Mouse (Mus musculus) myocyte (in vitro differentiated cells): ENCODE data around the gene Ibsp. TPM values are rescaled to one million over a fixed set of nuclear protein-coding genes. Genes with fewer than 3 reads are reported as not detected.

ENCODE experiments used
- H3K27me3 ChIP-seq: one replicate; pipeline ENCODE4 v1.6.1; 2011; ENCODE audit not compliant: control insufficient read depth, insufficient read depth, insufficient read length
- H3K36me3 ChIP-seq: one replicate; pipeline ENCODE4 v1.6.1; 2011; ENCODE audit not compliant: control insufficient read depth, insufficient read depth
- H3K4me2 ChIP-seq: one replicate; pipeline ENCODE4 v1.6.1; 2011; ENCODE audit warnings: low read depth, control low read depth
- H3K4me3 ChIP-seq: one replicate; pipeline ENCODE4 v1.5.1; 2011; ENCODE audit warnings: mild to moderate bottlenecking, control low read depth, moderate library complexity
- H3K79me2 ChIP-seq: one replicate; pipeline ENCODE4 v1.6.1; 2011; ENCODE audit not compliant: control insufficient read depth, insufficient read depth
- H3ac ChIP-seq: one replicate; pipeline ENCODE4 v1.6.1; 2011; ENCODE audit not compliant: control insufficient read depth, insufficient read length
- CEBPB ChIP-seq: IDR thresholded peaks from 2 replicates; pipeline ENCODE4 v1.6.1; 2011; ENCODE audit warnings: mild to moderate bottlenecking, moderate library complexity; ENCODE audit not compliant: poor library complexity, insufficient read depth, severe bottlenecking
- E2F4 ChIP-seq: IDR thresholded peaks from one replicate; pipeline ENCODE4 v1.6.1; 2011; ENCODE audit warnings: mild to moderate bottlenecking, control low read depth, moderate library complexity; ENCODE audit not compliant: insufficient read depth
- MAX ChIP-seq: IDR thresholded peaks from one replicate; pipeline ENCODE4 v1.6.1; 2011; ENCODE audit warnings: low read depth, mild to moderate bottlenecking, control low read depth
- MYOD1 ChIP-seq, 3 experiments: IDR thresholded peaks; one replicate each; pipeline ENCODE4 v1.6.1; 2011; ENCODE audit warnings: control low read depth in 2 of 3, low read depth in 2 of 3, mild to moderate bottlenecking in 2 of 3, moderate library complexity in 1 of 3; ENCODE audit not compliant: insufficient read length in 2 of 3, control insufficient read depth in 1 of 3
- MYOG ChIP-seq, 3 experiments: IDR thresholded peaks; one replicate each; pipeline ENCODE4 v1.6.1; 2011; ENCODE audit warnings: control low read depth in 2 of 3, low read depth in 2 of 3, mild to moderate bottlenecking in 2 of 3; ENCODE audit not compliant: insufficient read length in 2 of 3, control insufficient read depth in 1 of 3, insufficient read depth in 1 of 3
- POLR2A ChIP-seq: IDR thresholded peaks from one replicate; pipeline ENCODE4 v1.6.1; 2011; ENCODE audit warnings: low read depth, mild to moderate bottlenecking, control low read depth, moderate library complexity; ENCODE audit not compliant: insufficient read length
- POLR2AphosphoS2 ChIP-seq: IDR thresholded peaks from one replicate; pipeline ENCODE4 v1.6.1; 2011; ENCODE audit warnings: low read depth, control low read depth; ENCODE audit not compliant: insufficient read length
- REST ChIP-seq: IDR thresholded peaks from one replicate; pipeline ENCODE4 v1.6.1; 2011; ENCODE audit warnings: mild to moderate bottlenecking, control low read depth, moderate library complexity; ENCODE audit not compliant: insufficient read depth, insufficient read length
- SRF ChIP-seq: IDR thresholded peaks from one replicate; pipeline ENCODE4 v1.6.1; 2011; ENCODE audit warnings: low read depth; ENCODE audit not compliant: control insufficient read depth, insufficient read length
- TCF12 ChIP-seq: IDR thresholded peaks from one replicate; pipeline ENCODE4 v1.6.1; 2011; ENCODE audit warnings: mild to moderate bottlenecking, control low read depth; ENCODE audit not compliant: poor library complexity, insufficient read depth, severe bottlenecking
- TCF3 ChIP-seq: IDR thresholded peaks from one replicate; pipeline ENCODE4 v1.6.1; 2011; ENCODE audit warnings: low read depth, control low read depth; ENCODE audit not compliant: insufficient read length
- USF1 ChIP-seq: IDR thresholded peaks from one replicate; pipeline ENCODE4 v1.6.1; 2011; ENCODE audit warnings: low read depth, mild to moderate bottlenecking, control low read depth, moderate library complexity
- polyA plus RNA-seq: library from polyadenylated mRNA; unstranded; fragments of >200 nt; fragmentation: generic; extraction: Trizol; gene quantifications from one replicate; pipeline ENCODE4 v1.2.1, GENCODE M21; 2012; ENCODE audit warnings: missing spikeins

The Ibsp gene
- polyA plus RNA-seq, 1 experiment, result 0.02 TPM

DNA sequence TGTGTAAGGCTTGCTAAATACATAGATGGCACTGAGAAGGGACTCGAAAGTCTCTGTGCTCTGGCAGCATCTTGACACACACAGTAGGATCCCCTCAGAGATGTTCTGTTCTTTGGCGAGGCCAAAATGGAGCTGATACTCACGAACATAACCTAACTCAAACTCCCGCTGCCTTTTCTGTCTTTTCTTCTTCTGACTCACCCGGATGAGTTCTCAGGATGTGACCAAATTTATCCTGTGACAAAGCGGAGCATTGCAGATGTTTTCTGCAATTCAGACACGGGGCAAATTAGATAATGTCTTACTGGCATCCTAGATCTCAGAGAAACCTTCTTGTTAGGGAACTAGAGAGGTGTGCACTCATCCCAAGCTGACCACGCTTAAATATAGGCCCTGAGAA, 28.4 kb downstream of the Ibsp start:
- TF ChIP-seq MAX (no peak), POLR2AphosphoS2 (no peak), E2F4 (no peak)
- H3K79me2 ChIP-seq, result no peaks in the 10 kb centered on the region
- no peaks in the 10 kb centered on the region for H3K36me3 ChIP-seq
- peaks cover 4% of the 10 kb centered on the region for H3K27me3 ChIP-seq
- no peak overlapping the region for H3K4me3 ChIP-seq
- H3K4me2 ChIP-seq, result no peak overlapping the region
- H3ac ChIP-seq, result no peak overlapping the region

DNA sequence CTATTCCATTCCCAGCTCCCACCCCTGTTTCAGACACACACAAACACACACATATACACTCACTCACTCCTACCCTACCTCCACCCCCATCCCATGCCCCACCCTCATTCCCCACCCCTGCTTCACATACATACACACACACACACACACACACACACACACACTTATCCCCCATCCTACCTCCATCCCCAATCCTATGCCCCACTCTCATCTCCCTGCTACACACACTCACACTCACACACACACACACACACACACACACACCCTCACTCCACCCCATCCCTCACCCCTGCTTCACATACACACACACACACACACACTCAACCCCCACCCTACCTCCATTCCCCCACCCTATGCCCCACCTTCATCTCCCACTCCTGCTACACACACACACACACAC, 28.9 kb downstream of the Ibsp start:
- TF ChIP-seq CEBPB, result no peak
- TF ChIP-seq TCF12, result no peak
- no peak for TF ChIP-seq MAX
- no peak for TF ChIP-seq E2F4
- TF ChIP-seq MYOD1 (IDR thresholded peaks at IDR 0.05; ENCODE audit: control insufficient read depth in 1 of 3, insufficient read length in 2 of 3, low read depth in 2 of 3), result no peak
- TF ChIP-seq POLR2A, result no peak
- no peak for TF ChIP-seq MYOG (IDR thresholded peaks at IDR 0.05; ENCODE audit: control insufficient read depth in 1 of 3, insufficient read depth in 1 of 3, insufficient read length in 2 of 3, low read depth in 2 of 3)
- TF ChIP-seq TCF3, result no peak
- no peak for TF ChIP-seq USF1
- TF ChIP-seq REST, result no peak
- no peak for TF ChIP-seq POLR2AphosphoS2
- TF ChIP-seq SRF, result no peak
- Histone ChIP-seq H3ac (no peak overlapping the region), H3K79me2 (no peaks in the 10 kb centered on the region), H3K4me2 (no peak overlapping the region), H3K36me3 (no peaks in the 10 kb centered on the region), H3K4me3 (no peak overlapping the region), H3K27me3 (peaks cover 4% of the 10 kb centered on the region)

DNA sequence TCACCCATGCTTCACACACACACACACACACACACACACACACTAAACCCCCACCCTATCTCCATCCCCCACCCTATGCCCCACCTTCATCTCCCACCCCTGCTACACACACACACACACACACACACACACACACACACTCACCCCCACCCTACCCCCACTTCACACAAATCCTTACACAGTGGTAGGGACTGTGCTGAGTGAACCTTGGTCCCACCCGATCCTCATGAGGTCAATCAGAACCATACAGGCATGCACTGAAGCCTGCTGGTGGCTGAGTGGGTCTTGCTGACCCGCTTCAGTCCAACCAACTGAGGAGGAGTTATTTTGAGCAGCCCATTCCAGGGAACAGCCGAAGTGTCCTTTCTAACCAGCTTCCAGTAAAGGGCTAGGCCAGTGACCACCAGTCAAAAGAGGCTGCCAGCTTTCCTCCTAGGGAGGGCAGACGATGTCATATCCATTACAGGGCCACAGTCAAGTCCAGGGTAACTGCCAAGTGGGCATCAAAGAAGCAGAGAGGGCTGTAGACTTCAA, 29.4 kb downstream of the Ibsp start:
- Histone ChIP-seq H3K36me3 (no peaks in the 10 kb centered on the region), H3K79me2 (no peaks in the 10 kb centered on the region), H3K4me2 (no peak overlapping the region), H3K4me3 (no peak overlapping the region), H3K27me3 (peaks cover 4% of the 10 kb centered on the region), H3ac (no peak overlapping the region)
- TF ChIP-seq E2F4 (no peak), POLR2A (no peak)

DNA sequence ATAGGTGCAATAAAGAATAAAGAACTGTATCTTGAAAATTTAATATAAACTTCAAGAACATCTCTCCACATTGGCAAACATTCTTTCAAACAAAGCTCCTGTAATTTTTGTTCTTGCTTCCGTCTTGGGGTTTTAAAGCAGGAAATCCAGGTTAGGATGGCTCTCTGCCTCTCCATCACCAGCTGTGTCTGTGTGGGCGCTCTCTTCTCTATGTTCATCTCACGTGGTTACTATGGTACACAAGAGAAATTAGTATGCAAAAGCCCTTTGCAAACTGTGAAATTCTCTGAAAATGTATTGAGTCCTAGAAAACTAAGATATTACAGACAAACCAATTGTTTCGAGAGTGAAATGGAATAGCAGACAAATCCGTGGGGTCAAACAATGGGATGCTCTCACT, 30.4 kb downstream of the Ibsp start:
- TF ChIP-seq MYOG (IDR thresholded peaks at IDR 0.05; ENCODE audit: control insufficient read depth in 1 of 3, insufficient read depth in 1 of 3, insufficient read length in 2 of 3, low read depth in 2 of 3) (no peak), SRF (no peak), CEBPB (no peak), REST (no peak), TCF12 (no peak), POLR2A (no peak), MAX (no peak), USF1 (no peak), MYOD1 (IDR thresholded peaks at IDR 0.05; ENCODE audit: control insufficient read depth in 1 of 3, insufficient read length in 2 of 3, low read depth in 2 of 3) (no peak), TCF3 (no peak), POLR2AphosphoS2 (no peak), E2F4 (no peak)
- H3K4me3 ChIP-seq, result no peak overlapping the region

DNA sequence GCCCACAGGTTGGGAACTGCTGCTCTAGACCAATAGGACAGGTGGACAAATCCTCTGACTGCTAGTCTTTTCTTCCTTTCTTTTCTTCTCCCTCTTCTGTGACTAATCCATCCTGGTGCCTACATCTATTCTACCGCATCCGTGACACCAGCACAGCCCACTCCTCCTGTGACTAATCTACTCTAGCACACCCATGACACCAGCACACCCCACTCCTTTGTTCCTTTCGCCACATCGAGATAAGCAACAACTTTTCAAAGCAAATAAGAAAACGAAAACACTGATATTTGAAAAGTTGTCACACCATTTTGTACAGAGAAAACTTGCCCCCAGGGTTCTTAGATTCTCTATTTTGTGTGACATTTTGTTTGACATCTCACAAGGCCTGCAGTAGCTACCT, 31.1 kb downstream of the Ibsp start:
- no peaks in the 10 kb centered on the region for H3K36me3 ChIP-seq
- H3ac ChIP-seq, result no peak overlapping the region

More for the DNA sequence above, 30.4 kb downstream of the Ibsp start:
- H3K79me2 ChIP-seq, result no peaks in the 10 kb centered on the region
- no peaks in the 10 kb centered on the region for H3K27me3 ChIP-seq
- H3K4me2 ChIP-seq, result no peak overlapping the region
- H3K36me3 ChIP-seq, result no peaks in the 10 kb centered on the region
- H3ac ChIP-seq, result no peak overlapping the region

More for the DNA sequence above, 31.1 kb downstream of the Ibsp start:
- Histone ChIP-seq H3K4me2 (no peak overlapping the region), H3K27me3 (no peaks in the 10 kb centered on the region), H3K4me3 (no peak overlapping the region), H3K79me2 (no peaks in the 10 kb centered on the region)
- no peak for TF ChIP-seq REST
- TF ChIP-seq MYOG (IDR thresholded peaks at IDR 0.05; ENCODE audit: control insufficient read depth in 1 of 3, insufficient read depth in 1 of 3, insufficient read length in 2 of 3, low read depth in 2 of 3), result no peak
- no peak for TF ChIP-seq E2F4
- no peak for TF ChIP-seq TCF3
- TF ChIP-seq USF1, result no peak
- TF ChIP-seq MAX, result no peak
- TF ChIP-seq MYOD1 (IDR thresholded peaks at IDR 0.05; ENCODE audit: control insufficient read depth in 1 of 3, insufficient read length in 2 of 3, low read depth in 2 of 3), result no peak
- no peak for TF ChIP-seq TCF12
- TF ChIP-seq SRF, result no peak
- no peak for TF ChIP-seq POLR2AphosphoS2
- TF ChIP-seq CEBPB, result no peak
- TF ChIP-seq POLR2A, result no peak
